Mouse (Mus musculus) cerebellum, adult 2 months (tissue): ENCODE results near the gene Hk2.

Experiments
- CTCF ChIP-seq: fragments of 200-500 bp; IDR thresholded peaks from 2 replicates; pipeline ENCODE4 v1.5.1; 2011; ENCODE audit warnings: low read depth, mild to moderate bottlenecking, control low read depth, low read length, moderate library complexity, borderline replicate concordance; ENCODE audit not compliant: insufficient read depth
- POLR2A ChIP-seq: fragments of 200-500 bp; IDR thresholded peaks from 2 replicates; pipeline ENCODE4 v1.6.1; 2011; ENCODE audit warnings: low read length, control low read depth, borderline replicate concordance; ENCODE audit not compliant: insufficient read depth

DNA sequence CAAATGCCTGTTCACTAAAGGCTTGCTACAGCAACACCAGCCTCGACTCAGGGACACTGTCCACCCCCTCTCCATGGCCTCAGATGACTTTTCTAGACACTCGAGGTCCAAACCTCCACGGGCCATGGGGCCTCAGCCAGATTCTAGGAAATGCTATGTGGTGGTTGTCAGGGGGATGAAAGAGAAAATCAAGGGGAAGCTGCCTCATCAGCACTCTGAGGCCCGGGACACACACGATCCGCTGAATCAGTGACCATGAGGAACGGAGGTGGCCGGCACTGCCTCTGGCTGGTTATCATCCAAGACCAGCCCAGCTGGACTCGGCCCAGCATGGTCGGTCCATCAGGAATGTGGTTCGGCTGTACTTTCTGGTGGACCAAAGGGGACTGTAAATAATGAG, 23.2 kb downstream of the Hk2 start:
- TF ChIP-seq CTCF, result no peak
- TF ChIP-seq POLR2A, result no peak
